Mouse (Mus musculus) layer of hippocampus, postnatal 10 days (tissue): ENCODE measurements around the gene Zbbx. TPM values are rescaled to one million over a fixed set of nuclear protein-coding genes. Genes with fewer than 3 reads are reported as not detected.

ENCODE experiments used
- DNase-seq, 2 experiments: peaks; one replicate each; pipeline ENCODE4 v3.0.0; 2021; ENCODE audit warnings: low spot score in 2 of 2
- long read RNA-seq: library from polyadenylated mRNA; stranded (forward); transcript quantifications from one replicate; pipeline ENCODE4 v2.0.0, GENCODE M21; 2023
- total RNA-seq, 2 experiments: library from RNA; stranded (reverse); gene quantifications; 2 replicates each; pipeline ENCODE4 v1.2.3; 2021

The Zbbx gene
- 1 to 10 TPM; 5.2 to 6.2 TPM for total RNA-seq
- long read RNA-seq = 0 reads

DNA sequence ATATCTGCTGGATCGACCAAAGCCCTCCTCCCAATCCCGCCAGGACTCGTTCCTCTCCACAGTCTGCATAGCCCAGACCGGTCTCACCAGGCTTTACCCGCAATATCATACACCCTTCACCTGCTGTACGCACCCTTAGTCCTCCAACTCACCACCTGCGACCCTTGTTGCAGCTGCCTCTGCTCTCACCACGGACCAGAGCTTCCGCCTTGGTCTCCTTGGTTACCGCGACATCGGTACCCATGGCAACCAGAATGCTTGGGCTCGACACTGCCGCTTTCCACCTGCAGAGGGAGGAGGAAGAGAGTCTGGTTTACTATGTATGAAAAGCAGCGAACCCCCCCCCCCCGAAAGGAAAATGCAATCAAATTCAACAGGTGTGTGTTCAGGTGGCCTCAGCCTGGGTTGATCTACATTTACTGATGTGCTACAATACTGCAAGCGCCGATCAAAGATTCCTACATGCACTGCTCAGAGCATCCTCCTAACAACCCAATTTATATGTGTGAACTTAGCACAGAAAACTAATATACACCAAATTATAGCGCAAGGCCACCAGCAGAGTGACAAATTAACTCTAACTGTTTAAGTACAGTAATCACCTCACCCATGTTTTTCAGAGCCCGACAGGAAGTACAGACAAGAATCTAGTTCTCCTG, at the start of gene Zbbx:
TSS of gene Zbbx (minus strand) at position 197 of the 659 bp plus-strand sequence.
- peak; percentile 67 to 76 for DNase-seq

DNA sequence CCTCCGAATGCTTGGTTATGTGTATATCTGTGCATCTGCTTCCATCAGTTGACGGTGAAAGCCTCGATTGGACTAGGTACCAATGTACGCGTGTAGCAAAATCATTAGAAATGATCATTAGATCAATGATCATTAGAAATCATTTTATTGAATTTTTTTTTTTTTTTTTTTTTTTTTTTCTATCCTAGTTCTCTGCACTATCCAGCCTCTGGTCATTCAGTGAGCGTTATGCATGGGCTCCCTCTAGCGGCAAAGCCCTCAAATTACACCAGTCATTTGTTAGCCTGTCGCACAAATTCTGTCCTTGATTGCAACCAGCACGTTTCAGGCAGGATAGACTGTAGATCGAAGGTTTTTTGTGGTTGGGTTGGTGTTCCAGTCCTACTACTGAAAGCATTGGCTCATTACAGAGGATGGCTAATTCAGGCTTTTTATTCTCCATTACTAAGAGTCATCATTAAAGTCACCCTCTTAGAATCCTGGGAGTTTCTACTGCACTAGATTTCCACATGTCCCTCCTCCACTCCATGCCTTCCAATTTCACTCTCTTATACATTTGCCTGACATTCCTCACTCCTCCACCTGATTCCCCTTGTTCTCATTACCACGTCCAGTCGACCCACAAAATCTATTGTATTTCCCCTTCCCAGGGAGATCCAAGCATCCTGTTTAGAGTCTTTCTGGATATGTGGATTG, 38.1 kb upstream of the Zbbx start:
- peak; percentile 55 to 65 for DNase-seq

DNA sequence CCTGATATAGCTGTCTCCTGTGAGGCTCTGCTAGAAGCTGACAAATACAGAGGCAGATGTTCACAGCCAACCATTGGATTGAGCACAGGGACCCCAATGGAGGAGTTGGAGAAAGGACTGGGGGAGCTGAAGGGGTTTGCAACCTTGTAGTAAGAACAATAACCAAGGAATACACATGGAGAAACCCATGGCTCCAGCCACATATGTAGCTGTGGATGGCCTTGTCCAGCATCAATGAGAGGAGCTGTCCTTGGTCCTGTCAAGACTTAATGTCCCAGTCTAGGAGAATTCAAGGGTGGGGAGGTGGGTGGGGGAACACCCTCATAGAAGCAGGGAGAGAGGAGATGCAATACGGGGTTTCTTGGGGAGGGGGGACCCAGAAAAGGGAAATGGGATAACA, 17.8 kb upstream of the Zbbx start:
- DNase-seq = no peak

DNA sequence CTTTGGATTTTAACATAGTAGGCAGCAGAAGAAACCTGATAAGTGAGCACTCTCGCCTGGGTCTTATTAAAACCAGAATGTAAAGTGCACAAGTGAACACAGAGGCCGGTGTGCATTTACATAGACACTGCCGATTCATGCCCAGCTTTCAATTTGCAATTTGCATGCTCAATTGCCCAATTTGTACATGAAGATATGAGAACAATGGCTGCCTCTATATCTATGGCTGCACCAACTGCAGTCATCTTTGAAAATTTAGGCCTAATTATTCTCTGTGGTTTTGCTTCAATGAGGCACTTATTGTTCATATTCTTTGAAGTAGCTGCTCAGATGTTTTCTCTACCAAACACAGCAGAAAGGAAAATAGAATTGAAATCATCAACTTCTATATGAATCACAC, 23.0 kb downstream of the Zbbx start:
- no peak for DNase-seq

DNA sequence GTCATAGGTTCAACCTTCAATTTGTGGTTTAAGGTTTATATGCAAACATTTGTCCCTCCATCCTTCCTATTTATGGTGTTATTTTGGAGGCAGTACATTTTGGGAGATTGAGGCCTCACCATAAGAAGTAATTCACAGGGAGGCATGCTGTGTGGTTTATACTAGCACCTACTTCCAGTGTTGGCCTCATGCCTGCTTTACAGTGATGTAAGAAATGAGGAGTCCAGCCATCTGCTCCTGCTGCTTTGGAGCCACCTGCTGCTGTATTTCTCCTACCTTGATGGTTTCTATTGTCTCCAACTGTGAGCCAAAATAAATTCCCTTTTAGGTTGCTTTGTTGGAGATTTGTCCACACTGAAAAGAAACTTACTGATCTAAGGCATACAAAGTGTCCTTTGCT, 60.0 kb downstream of the Zbbx start:
- DNase-seq = no peak

DNA sequence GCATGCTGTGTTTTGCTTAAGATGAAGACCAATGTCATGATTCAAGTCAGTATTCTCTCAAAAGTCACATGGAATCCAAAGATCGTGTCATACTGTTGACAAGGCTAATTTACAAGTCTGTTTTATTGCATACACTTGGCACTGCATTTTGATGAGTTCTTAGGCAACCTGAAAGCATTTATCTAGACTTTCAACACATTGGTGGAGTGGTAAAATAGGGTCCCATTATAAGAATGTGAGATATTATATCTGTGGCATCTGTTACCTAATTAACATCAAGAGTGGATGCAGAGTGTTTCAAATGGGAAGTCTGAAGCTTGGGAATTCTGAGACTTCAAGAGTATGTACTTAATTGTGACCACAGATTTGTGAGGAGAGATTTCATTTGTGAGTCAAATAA, 79.1 kb downstream of the Zbbx start:
- no peak for DNase-seq

DNA sequence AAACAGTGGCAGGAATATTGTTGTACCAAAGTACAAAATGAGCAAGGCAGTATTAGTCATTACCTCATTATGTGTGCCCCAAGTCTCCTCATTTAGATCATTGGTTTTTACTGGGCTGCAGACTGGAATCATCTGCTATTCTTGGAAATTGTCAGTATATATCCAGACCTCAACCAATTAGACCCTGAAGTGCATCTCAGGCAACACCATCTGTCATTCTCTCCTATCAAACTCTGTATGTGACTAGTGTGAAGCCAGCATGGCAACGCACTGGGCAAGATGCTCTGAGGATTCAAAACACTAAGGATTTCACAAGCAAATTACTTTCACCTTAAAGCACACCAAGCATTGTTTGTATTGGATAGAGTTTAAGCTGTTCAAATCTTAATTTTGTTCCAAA, 85.9 kb downstream of the Zbbx start:
- no peak for DNase-seq

DNA sequence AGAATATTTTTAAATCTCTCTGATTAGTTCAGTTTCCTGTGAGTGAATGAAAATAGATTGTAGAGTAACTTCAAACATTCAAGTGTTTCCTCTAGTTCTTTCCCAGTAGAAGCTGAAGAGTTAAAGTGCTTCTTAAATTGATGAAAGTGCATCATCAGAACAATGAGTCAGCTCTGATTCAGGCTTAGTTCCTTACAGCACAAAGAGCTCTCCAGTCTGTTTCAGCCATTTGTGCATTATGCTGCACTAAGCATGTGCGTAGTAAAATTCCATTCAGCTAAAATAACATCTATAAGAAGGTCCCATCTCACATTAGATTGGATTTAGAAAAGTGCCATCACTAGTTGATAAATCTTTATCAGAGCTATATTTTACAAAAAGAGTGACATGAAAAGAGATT, 155.1 kb downstream of the Zbbx start:
- DNase-seq = no peak

Other genes with a start within 250 kb of the Zbbx start
- not detected for gene Serpini2, start 105.0 kb upstream of the Zbbx start, total RNA-seq